Mouse (Mus musculus) retina, adult 2 months (tissue): ENCODE measurements around the gene 4930430A15Rik.

Experiments used
- DNase-seq: peaks from one replicate; pipeline ENCODE4 v3.0.0-alpha.2; 2012; ENCODE audit warnings: low read depth, low spot score

The 4930430A15Rik gene

GRCm38 (mm10) chr2:111229502-111229901, at the start of gene 4930430A15Rik:
Gene 4930430A15Rik, minus strand, starts transcription at chr2:111229602.
- DNase-seq: no peak

- DNase-seq: no peak
Measured at GRCm38 (mm10) chr2:111274006-111274405, 44.6 kb upstream of the 4930430A15Rik start, which contains the start of gene Olfr1277. Gene Olfr1277, minus strand, starts transcription at chr2:111274106.

- no peak for DNase-seq
Measured at GRCm38 (mm10) chr2:111254216-111254615, 24.8 kb upstream of the 4930430A15Rik start, which contains the start of gene Olfr1276. Gene Olfr1276, plus strand, starts transcription at chr2:111254516.

GRCm38 (mm10) chr2:111235186-111235585, 5.8 kb upstream of the 4930430A15Rik start, which contains the start of gene Olfr1275:
Gene Olfr1275, minus strand, starts transcription at chr2:111235286.
- DNase-seq: no peak

GRCm38 (mm10) chr2:111182068-111182467, 47.3 kb downstream of the 4930430A15Rik start:
- DNase-seq: no peak

- no peak for DNase-seq
Measured at GRCm38 (mm10) chr2:111152836-111153235, 76.6 kb downstream of the 4930430A15Rik start, which contains the start of gene Gm15130. Gene Gm15130, minus strand, starts transcription at chr2:111152936.

GRCm38 (mm10) chr2:111135739-111136138, 93.7 kb downstream of the 4930430A15Rik start:
- DNase-seq: no peak
